Mouse (Mus musculus): ENCODE data around the gene Mterf4. TPM values are rescaled to one million over a fixed set of nuclear protein-coding genes. Genes with fewer than 3 reads are reported as not detected.

Gene Mterf4
- polyA plus RNA-seq, 1 experiment from 2014 or later: 24.3 TPM

Small RNA genes within 50 kb of the gene (microRNA-seq; reads per million reads assigned to microRNA genes)
- gene Mir6345 (ENCODE audit: borderline number of aligned reads) (not detected), gene Mir6901 (ENCODE audit: borderline number of aligned reads) (not detected), gene Mir6902 (ENCODE audit: borderline number of aligned reads) (not detected)

Other genes with a start within 250 kb of the Mterf4 start
- 2.2 TPM in 2 replicates for gene Kif1a, start 204.0 kb downstream of the Mterf4 start, polyA plus RNA-seq (2014; fragmentation: Nextera tagmentation; extraction: Ambion mirVana)
- gene Agxt, start 170.7 kb downstream of the Mterf4 start, polyA plus RNA-seq (2014; fragmentation: Nextera tagmentation; extraction: Ambion mirVana): 1.1 and 1.6 TPM in 2 replicates
- gene 2310007B03Rik, start 145.0 kb downstream of the Mterf4 start, polyA plus RNA-seq (2014; fragmentation: Nextera tagmentation; extraction: Ambion mirVana): 0.07 TPM in 1 of 2 replicates, not detected in the other
- 0.09 and 0.16 TPM in 2 replicates for gene Crocc2, start 137.2 kb downstream of the Mterf4 start, polyA plus RNA-seq (2014; fragmentation: Nextera tagmentation; extraction: Ambion mirVana)
- gene Sned1, start 70.1 kb downstream of the Mterf4 start, polyA plus RNA-seq (2014; fragmentation: Nextera tagmentation; extraction: Ambion mirVana): 0.61 and 2.3 TPM in 2 replicates
- gene Ppp1r7, start 36.9 kb upstream of the Mterf4 start, polyA plus RNA-seq (2014; fragmentation: Nextera tagmentation; extraction: Ambion mirVana): 63.9 and 79.9 TPM in 2 replicates
- 13.9 and 14.0 TPM in 2 replicates for gene Pask, start 37.6 kb upstream of the Mterf4 start, polyA plus RNA-seq (2014; fragmentation: Nextera tagmentation; extraction: Ambion mirVana)
- gene Ano7, start 68.0 kb upstream of the Mterf4 start, polyA plus RNA-seq (2014; fragmentation: Nextera tagmentation; extraction: Ambion mirVana): 0.22 and 0.23 TPM in 2 replicates
- 106 and 113 TPM in 2 replicates for gene Hdlbp, start 172.9 kb upstream of the Mterf4 start, polyA plus RNA-seq (2014; fragmentation: Nextera tagmentation; extraction: Ambion mirVana)
- 2.3 and 2.7 TPM in 2 replicates for gene Farp2, start 206.2 kb upstream of the Mterf4 start, polyA plus RNA-seq (2014; fragmentation: Nextera tagmentation; extraction: Ambion mirVana)

Measured in liver, embryonic 11.5 days (tissue).